Mouse (Mus musculus) neural tube, embryonic 15.5 days (tissue): ENCODE data around the gene Nfe2l3. TPM values are rescaled to one million over a fixed set of nuclear protein-coding genes. Genes with fewer than 3 reads are reported as not detected.

Source experiments
- ATAC-seq: fragments of 200-750 bp; cut with Nextera tagmentation; 2 replicates; pipeline ENCODE4 v1.8.0; 2017; ENCODE audit warnings: mild to moderate bottlenecking, moderate TSS enrichment, moderate library complexity; ENCODE audit not compliant: low FRiP score
- H3K27ac ChIP-seq: fragments of 300-500 bp; sonication (generic); replicated peaks from 2 replicates; pipeline ENCODE4 v1.5.1; 2015; ENCODE audit warnings: mild to moderate bottlenecking, inconsistent platforms
- H3K27me3 ChIP-seq: fragments of 300-500 bp; sonication (generic); replicated peaks from 2 replicates; pipeline ENCODE4 v1.6.1; 2015; ENCODE audit warnings: inconsistent platforms
- H3K36me3 ChIP-seq: fragments of 300-500 bp; sonication (generic); 2 replicates; pipeline ENCODE4 v1.6.1; 2015; ENCODE audit warnings: inconsistent platforms
- H3K4me1 ChIP-seq: fragments of 300-500 bp; sonication (generic); 2 replicates; pipeline ENCODE4 v1.6.1; 2015; ENCODE audit warnings: inconsistent platforms
- H3K4me2 ChIP-seq: fragments of 300-500 bp; sonication (generic); 2 replicates; pipeline ENCODE4 v1.6.1; 2015; ENCODE audit warnings: inconsistent platforms, mild to moderate bottlenecking, moderate library complexity
- H3K4me3 ChIP-seq: fragments of 300-500 bp; sonication (generic); replicated peaks from 2 replicates; pipeline ENCODE4 v1.5.1; 2015; ENCODE audit warnings: mild to moderate bottlenecking, inconsistent platforms
- H3K9ac ChIP-seq: fragments of 300-500 bp; sonication (generic); replicated peaks from 2 replicates; pipeline ENCODE4 v1.6.1; 2015; ENCODE audit warnings: mild to moderate bottlenecking, inconsistent platforms
- H3K9me3 ChIP-seq: fragments of 300-500 bp; sonication (generic); replicated peaks from 2 replicates; pipeline ENCODE4 v1.6.1; 2016; ENCODE audit warnings: inconsistent platforms
- WGBS: fragments of 180-500 bp; shearing (Covaris S2); methylation state at CpG from one replicate; pipeline ENCODE4 v1.1.7; 2015; ENCODE audit warnings: mixed read lengths; 5-methylcytosine and 5-hydroxymethylcytosine counted together
- polyA plus RNA-seq: library from polyadenylated mRNA; unstranded; fragments of >200 nt; fragmentation: Nextera tagmentation; extraction: Ambion mirVana; gene quantifications from 2 replicates; pipeline ENCODE4 v1.2.1, GENCODE M21; 2015

Nfe2l3 gene
- polyA plus RNA-seq, 1 experiment from 2014 or later: 4.2 TPM

DNA sequence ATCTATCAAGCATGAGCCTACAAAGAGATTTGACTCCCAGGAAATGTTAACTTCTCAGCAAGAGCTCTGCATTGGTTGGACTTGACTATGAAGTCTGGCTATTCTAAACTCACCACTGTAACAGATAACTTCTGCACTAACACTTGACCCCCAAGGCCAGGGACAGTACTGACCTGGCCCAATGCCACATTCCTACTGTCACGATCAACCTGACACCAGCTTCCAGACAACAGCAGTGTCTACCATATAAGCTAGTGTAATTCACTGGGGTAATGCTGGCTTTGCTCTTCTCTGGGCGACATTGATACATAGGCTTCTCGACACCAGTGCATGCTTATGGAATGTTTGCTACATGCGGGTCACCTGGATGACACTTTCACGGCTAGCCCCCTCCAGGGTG lies 28.9 kb upstream of the Nfe2l3 start:
- H3K9me3 ChIP-seq: no peaks in the 10 kb centered on the region
- H3K36me3 ChIP-seq: no peaks in the 10 kb centered on the region

DNA sequence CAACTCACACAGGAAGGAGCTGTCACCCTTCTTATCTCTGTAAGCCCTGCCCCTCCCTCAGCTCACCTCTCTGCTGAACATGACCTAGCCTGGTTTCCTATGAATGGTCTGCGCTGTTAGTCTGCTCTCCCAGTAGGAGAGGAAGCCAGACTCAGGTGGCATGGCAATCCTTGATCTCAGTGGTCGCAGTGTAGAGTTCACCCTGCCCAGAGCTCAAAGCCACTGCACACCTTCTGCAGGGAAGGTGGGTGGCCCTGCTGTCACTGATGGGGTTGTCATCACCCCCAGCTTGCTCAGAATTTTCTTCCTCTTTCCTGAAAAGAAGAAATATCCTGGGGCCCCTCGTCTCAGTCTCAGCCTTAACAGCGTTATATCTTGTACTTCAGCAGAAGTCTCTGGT lies 28.0 kb upstream of the Nfe2l3 start:
- no peak overlapping the region for H3K27ac ChIP-seq
- H3K9ac ChIP-seq: no peak overlapping the region
- WGBS: 91% methylated on average over 4 of the region's 4 CpGs
- H3K9me3 ChIP-seq: no peaks in the 10 kb centered on the region
- H3K4me1 ChIP-seq: no peaks in the 10 kb centered on the region
- H3K4me2 ChIP-seq: no peak overlapping the region
- no peak overlapping the region for H3K4me3 ChIP-seq
- H3K27me3 ChIP-seq: no peaks in the 10 kb centered on the region
- H3K36me3 ChIP-seq: no peaks in the 10 kb centered on the region
- ATAC-seq: no peak

More for the DNA sequence above, 28.9 kb upstream of the Nfe2l3 start:
- Histone ChIP-seq H3K4me2 (no peak overlapping the region), H3K4me1 (no peaks in the 10 kb centered on the region), H3K27me3 (no peaks in the 10 kb centered on the region), H3K9ac (no peak overlapping the region), H3K27ac (no peak overlapping the region), H3K4me3 (no peak overlapping the region)
- WGBS: 91% methylated on average over 5 of the region's 5 CpGs
- no peak for ATAC-seq

DNA sequence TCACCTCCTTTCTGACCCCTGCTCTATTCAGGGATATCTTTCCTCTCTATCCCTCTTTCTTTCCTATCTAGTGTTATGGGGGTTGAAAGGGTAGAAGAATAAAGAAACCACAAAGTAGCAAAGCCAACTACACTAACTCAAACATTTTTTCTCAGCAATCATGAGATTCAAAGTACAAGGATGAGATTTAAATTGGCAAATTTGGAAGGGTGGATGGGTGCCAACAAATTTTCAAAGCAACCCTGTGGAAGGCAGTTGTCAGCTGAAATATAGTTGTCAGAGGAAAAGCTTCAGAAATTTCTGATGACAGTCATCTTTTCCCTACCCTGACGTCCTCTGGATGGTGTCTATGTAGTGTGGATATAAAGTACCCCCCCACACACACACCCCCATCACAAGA lies 16.0 kb upstream of the Nfe2l3 start:
- Histone ChIP-seq H3K4me2 (no peak overlapping the region), H3K27me3 (no peaks in the 10 kb centered on the region), H3K9ac (no peak overlapping the region), H3K4me3 (no peak overlapping the region), H3K27ac (no peak overlapping the region), H3K9me3 (no peaks in the 10 kb centered on the region), H3K36me3 (no peaks in the 10 kb centered on the region), H3K4me1 (no peaks in the 10 kb centered on the region)
- WGBS: 61% methylated on average over 1 of the region's 1 CpGs
- no peak for ATAC-seq

DNA sequence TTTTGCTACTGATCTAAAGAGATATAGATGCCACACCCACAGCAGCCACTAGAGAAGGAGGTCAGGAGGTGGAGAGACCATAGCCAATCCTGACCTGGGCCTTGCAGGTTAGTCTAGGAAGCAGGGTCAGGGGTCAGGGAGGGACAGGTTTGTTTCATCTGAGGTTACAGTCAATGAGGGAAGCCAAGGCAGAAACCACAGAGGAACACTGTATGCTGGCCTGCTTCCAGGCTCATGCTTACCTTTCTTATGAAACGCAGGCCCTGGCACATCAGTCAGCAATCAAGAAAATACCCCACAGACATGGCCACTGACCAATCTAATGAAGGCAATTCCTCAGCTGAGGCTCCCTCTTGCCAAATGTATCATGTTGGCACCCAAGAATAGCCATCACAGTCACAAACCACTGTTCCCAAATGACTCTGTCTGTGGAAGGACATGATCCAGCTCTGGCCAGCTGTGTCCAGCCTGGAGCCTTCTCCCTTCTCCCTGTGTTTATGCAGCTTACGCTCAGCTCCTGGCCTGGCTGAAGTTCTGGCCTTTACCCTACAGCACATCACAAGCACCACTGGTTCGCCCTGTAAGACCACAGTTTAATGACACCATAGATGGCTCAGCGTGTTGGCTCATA lies 15.0 kb upstream of the Nfe2l3 start:
- Histone ChIP-seq H3K36me3 (no peaks in the 10 kb centered on the region), H3K9ac (no peak overlapping the region), H3K27ac (no peak overlapping the region), H3K27me3 (no peaks in the 10 kb centered on the region), H3K4me3 (no peak overlapping the region), H3K4me2 (no peak overlapping the region), H3K9me3 (no peaks in the 10 kb centered on the region), H3K4me1 (no peaks in the 10 kb centered on the region)
- no peak for ATAC-seq
- WGBS: 85% methylated on average over 4 of the region's 4 CpGs

DNA sequence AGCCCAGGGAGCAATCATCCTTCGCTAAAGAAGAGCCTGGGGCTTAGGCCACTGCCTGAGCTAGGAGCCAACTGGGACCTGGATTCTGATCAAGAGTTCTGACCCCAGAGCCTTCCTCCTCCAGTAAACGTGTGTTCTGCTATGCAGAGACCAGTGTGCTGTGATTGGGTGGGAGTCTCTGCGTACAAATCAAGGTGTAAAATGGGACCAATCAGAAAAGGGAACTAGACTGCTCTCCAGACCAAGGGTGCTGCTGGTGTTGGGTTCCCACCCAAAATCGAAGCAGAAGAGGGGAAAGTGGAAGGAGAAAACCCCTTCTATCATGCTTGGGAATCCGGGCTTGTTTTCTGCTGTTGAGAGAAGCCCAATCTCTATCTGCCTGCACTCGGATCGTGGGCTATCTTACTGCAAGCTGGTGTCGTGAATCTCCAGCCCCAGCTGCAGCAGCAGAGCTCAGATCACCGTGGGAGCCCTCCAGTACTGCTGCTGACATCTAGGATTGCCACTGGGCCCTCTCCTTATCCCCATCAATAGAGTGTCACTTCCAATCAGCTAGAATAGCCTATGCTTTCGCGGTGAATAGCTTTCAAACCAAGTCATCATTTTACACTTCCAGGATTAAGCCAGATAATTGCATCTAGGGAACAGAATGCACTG lies 8.9 kb upstream of the Nfe2l3 start:
- H3K36me3 ChIP-seq: no peaks in the 10 kb centered on the region
- H3K9ac ChIP-seq: no peak overlapping the region
- no peak overlapping the region for H3K4me2 ChIP-seq
- no peaks in the 10 kb centered on the region for H3K4me1 ChIP-seq
- H3K4me3 ChIP-seq: no peak overlapping the region
- 51% methylated on average over 11 of the region's 11 CpGs for WGBS
- H3K9me3 ChIP-seq: no peaks in the 10 kb centered on the region
- no peak for ATAC-seq
- H3K27ac ChIP-seq: no peak overlapping the region
- no peaks in the 10 kb centered on the region for H3K27me3 ChIP-seq

DNA sequence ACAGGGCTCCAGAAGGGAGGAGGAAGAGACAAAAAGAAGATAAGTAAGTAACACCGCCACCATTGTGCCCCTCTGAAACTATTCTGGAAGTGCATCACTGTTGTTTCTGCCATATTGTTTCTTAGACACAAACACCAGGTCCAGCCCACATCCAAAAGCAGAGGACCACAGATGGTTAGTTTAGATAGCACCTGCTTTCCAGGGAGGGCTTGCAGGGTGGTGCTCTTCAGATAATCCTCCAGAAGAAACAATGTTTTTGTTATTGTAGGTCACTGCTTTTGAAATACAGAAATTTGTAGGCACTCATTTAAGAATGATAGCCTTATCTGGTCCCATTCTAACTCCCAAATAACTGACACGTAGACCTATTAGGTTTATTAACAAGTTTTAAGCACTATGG lies 7.9 kb upstream of the Nfe2l3 start:
- H3K9ac ChIP-seq: no peak overlapping the region
- H3K27ac ChIP-seq: no peak overlapping the region
- H3K4me2 ChIP-seq: no peak overlapping the region
- H3K4me1 ChIP-seq: no peaks in the 10 kb centered on the region
- H3K9me3 ChIP-seq: no peaks in the 10 kb centered on the region
- H3K27me3 ChIP-seq: no peaks in the 10 kb centered on the region
- no peak for ATAC-seq
- H3K4me3 ChIP-seq: no peak overlapping the region
- H3K36me3 ChIP-seq: no peaks in the 10 kb centered on the region
- 86% methylated on average over 2 of the region's 2 CpGs for WGBS

DNA sequence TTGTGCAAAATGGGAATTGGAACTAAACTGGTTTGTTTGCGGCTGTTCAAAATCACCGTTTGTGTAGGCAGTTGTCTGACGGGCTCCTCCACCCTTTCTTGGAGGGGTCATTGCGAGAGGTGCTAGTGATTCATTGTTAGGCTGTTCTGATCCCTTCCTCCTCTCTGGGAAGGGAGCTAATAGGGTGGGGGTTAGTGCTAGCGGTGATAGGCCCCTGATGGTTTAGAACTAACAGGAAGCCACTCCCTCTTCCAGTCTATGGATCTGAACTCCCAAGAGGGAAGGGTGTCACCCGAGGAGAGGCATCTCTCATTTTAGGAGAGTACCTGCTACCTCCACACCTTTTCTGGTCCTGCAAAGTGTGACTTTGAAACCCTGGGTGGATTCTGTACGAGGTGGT lies 1.8 kb downstream of the Nfe2l3 start:
- Histone ChIP-seq H3K9me3 (no peaks in the 10 kb centered on the region), H3K27ac (no peak overlapping the region), H3K4me1 (peaks cover 25% of the 10 kb centered on the region), H3K4me2 (peak overlapping the region; percentile 91), H3K36me3 (no peaks in the 10 kb centered on the region), H3K9ac (no peak overlapping the region), H3K27me3 (peaks cover 35% of the 10 kb centered on the region), H3K4me3 (peak overlapping the region; percentile 55; the same call in 1 of the 2 replicates)
- no peak for ATAC-seq
- 30% methylated on average over 7 of the region's 7 CpGs for WGBS

DNA sequence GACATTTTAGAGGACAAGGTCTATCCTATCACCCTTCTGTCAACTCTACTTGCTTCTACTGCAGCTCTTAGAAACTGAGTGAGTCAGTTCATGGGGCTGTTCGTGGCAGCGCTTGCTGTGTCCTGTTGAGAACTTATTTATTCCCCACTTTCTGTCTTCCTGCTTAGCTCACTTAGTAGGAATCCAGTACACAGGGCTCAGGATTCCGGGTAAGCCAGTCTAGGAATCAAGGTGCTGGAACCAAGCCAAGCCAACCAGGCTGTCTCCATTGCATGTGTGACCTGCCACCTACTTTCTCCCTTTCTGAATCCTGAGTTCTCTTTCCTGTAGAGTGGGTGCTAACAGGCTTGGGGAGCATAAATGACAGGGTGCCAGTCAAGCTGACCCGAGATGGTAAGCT lies 5.2 kb downstream of the Nfe2l3 start:
- Histone ChIP-seq H3K4me2 (no peak overlapping the region), H3K4me1 (peaks cover 20% of the 10 kb centered on the region), H3K9ac (no peak overlapping the region), H3K27me3 (peaks cover 22% of the 10 kb centered on the region), H3K4me3 (no peak overlapping the region), H3K9me3 (no peaks in the 10 kb centered on the region), H3K27ac (no peak overlapping the region), H3K36me3 (no peaks in the 10 kb centered on the region)
- 81% methylated on average over 4 of the region's 4 CpGs for WGBS
- ATAC-seq: no peak

DNA sequence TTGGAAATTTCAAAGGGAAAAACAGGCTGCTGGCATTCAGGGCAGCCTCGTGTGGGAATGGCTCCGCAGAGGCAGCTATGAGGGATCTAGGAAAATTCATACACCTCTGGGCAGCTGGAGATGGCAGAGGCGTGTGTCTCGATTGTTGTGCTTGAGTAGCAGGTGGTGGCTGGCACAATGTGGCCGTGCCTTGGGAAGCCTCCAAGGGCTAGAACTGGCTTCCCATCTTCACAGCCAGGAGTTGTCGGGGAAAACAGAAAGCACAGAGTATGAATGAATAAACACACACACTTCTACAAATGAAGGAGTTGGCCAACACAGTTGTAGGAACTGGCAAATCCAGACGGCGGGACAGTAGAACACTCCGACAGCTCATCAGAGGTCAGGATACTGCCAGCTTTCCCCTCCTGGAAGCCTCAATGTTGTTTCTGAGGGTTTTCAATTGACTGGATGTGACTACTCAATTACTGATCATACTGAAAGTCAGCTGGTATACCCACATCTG lies 6.4 kb downstream of the Nfe2l3 start:
- Histone ChIP-seq H3K9ac (no peak overlapping the region), H3K36me3 (no peaks in the 10 kb centered on the region), H3K9me3 (no peaks in the 10 kb centered on the region), H3K4me2 (no peak overlapping the region), H3K4me1 (peaks cover 9% of the 10 kb centered on the region), H3K27me3 (peaks cover 12% of the 10 kb centered on the region; the same call in 1 of the 2 replicates), H3K27ac (no peak overlapping the region), H3K4me3 (no peak overlapping the region)
- 79% methylated on average over 9 of the region's 9 CpGs for WGBS
- ATAC-seq: no peak

DNA sequence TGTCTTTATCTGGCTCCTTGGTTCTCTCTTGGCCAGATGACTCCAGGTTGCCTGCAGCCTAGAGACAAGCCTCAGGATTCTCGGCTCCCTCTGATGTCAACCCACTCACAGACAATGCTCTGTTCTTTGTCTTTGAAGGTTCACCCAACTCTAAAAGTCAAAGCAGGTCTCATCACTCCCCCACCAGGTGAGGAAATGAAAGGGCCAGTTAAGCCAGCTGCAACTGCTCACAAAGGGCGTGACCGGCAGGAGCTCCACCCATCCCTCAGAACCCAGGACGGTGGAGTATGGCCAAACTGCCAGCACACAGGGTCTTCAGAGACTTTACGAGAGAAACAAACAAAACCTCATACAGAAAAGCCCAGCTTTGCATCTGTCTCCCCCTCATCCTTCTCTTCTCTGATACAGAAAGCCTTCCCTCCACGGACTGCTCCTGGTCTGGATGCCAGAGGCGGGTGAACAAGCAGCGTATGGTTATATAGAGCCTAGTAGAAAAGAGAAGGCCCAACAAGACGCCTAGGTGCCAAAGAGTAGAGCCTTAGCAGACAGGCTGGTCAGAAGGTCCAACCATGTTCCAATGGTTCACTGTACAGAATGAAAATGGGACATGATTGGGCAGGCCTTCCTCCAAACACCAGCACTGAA lies 9.8 kb downstream of the Nfe2l3 start:
- 52% methylated on average over 9 of the region's 9 CpGs for WGBS
- H3K9me3 ChIP-seq: no peaks in the 10 kb centered on the region
- H3K4me3 ChIP-seq: no peak overlapping the region
- H3K4me1 ChIP-seq: no peaks in the 10 kb centered on the region
- no peak overlapping the region for H3K27ac ChIP-seq
- no peaks in the 10 kb centered on the region for H3K27me3 ChIP-seq
- no peak overlapping the region for H3K4me2 ChIP-seq
- ATAC-seq: no peak
- no peak overlapping the region for H3K9ac ChIP-seq
- no peaks in the 10 kb centered on the region for H3K36me3 ChIP-seq

DNA sequence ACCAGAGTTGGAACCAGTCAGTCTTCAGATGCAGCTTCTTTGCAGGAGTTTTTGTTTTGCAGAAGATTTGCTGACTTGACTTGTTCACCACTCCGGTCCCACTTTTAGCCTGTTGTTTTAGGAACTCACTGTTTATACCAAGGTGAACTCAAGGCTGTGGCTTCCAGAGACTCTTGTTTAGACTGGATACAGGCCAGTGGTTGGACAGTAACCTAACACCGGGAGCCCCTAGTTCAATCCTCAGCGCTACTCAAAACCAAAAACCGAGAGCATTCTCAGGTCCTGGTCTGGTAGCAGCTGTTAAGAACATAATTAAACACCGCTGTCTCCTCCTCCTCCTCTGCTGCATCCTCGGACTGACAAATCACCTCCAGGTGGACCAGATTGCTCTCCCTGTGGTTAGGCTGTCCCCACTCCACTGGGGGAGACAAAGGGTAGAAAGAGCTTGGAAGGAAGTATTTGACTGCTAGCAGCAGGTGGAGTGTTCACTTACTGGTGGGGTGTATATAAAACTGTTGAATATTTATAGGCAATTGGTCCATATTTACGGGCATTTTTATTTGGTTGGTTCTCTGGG lies 20.5 kb downstream of the Nfe2l3 start:
- no peak overlapping the region for H3K4me2 ChIP-seq
- H3K4me3 ChIP-seq: no peak overlapping the region
- no peaks in the 10 kb centered on the region for H3K9me3 ChIP-seq
- no peaks in the 10 kb centered on the region for H3K27me3 ChIP-seq
- peaks cover 5% of the 10 kb centered on the region; the same call in 1 of the 2 replicates for H3K36me3 ChIP-seq
- ATAC-seq: no peak
- H3K9ac ChIP-seq: no peak overlapping the region
- H3K4me1 ChIP-seq: no peaks in the 10 kb centered on the region
- no peak overlapping the region for H3K27ac ChIP-seq
- WGBS: 54% methylated on average over 7 of the region's 7 CpGs

DNA sequence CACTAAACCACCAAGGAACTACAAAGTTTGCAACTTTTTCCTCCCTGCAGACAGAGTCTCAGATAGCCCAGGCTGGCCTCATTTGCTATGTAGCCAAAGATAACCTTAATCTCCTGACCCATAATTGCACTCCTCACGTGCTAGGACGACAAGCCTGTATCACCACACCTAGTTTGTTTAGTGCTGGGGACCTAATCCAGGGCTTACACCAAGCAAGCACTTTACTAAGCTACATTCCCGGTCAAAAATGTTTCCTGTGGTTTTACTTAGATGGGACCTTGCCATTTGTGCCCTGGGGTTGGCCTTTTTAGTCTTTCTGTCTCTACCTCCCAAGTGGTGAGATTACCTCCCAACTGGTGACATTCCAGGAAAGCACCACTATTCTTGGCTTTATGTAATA lies 22.5 kb downstream of the Nfe2l3 start:
- no peak overlapping the region for H3K4me2 ChIP-seq
- no peak overlapping the region for H3K9ac ChIP-seq
- peaks cover 20% of the 10 kb centered on the region for H3K36me3 ChIP-seq
- H3K4me1 ChIP-seq: 0 out of 2 replicates have a peak, but pooled peaks cover 4% of the 10 kb centered on the region
- ATAC-seq: no peak
- no peaks in the 10 kb centered on the region for H3K9me3 ChIP-seq
- H3K27me3 ChIP-seq: no peaks in the 10 kb centered on the region
- WGBS: 69% methylated on average over 3 of the region's 3 CpGs
- no peak overlapping the region for H3K4me3 ChIP-seq
- H3K27ac ChIP-seq: no peak overlapping the region
